Mouse (Mus musculus): Measurements from ENCODE around the gene Tcaf2. TPM values are rescaled to one million over a fixed set of nuclear protein-coding genes. Genes with fewer than 3 reads are reported as not detected.

Gene Tcaf2
- 0.07 and 0.12 TPM in 2 replicates for polyA plus RNA-seq (2012; rRNA removed)
- 0.04 and 0.06 TPM in 2 replicates for polyA plus RNA-seq (2014; fragmentation: Nextera tagmentation; extraction: Ambion mirVana)

- no peak within 1 kb of the TSS for H3K9ac ChIP-seq (replicated peaks)
- H3K27ac ChIP-seq = no peak within 1 kb of the TSS
- TF ChIP-seq CTCF (IDR thresholded peaks at IDR 0.05; ENCODE audit: low read depth) = peak; percentile 88
- no peak for TF ChIP-seq EP300 (IDR thresholded peaks at IDR 0.05; ENCODE audit: low read depth)
- WGBS (ENCODE audit: insufficient replicate concordance) = 0% methylated on average over 23 of the region's 23 CpGs
- no peaks in the 10 kb centered on the region for H3K9me3 ChIP-seq (ENCODE audit: control insufficient read depth, low read length)
- H3K36me3 ChIP-seq (replicated peaks; ENCODE audit: control insufficient read depth, insufficient read depth, low read depth) = no peaks in the 10 kb centered on the region
- H3K4me2 ChIP-seq (ENCODE audit: low read depth) = peak within 1 kb of the TSS; percentile 60
- 0 out of 4 replicates have a peak, but pooled peaks cover 0 to 3% of the 10 kb centered on the region in 2 experiments for H3K4me1 ChIP-seq (replicated peaks; ENCODE audit: control insufficient read depth in 2 of 2, insufficient read depth in 2 of 2, low read length in 1 of 2)
- ATAC-seq (ENCODE audit: insufficient read depth) = peak; percentile 85
- DNase-seq (ENCODE audit: low read depth in 3 of 3, low spot score in 3 of 3) = peak; percentile 26 to 45 (median 37)
- H3K27me3 ChIP-seq (ENCODE audit: control insufficient read depth, insufficient read depth, low read length) = no peaks in the 10 kb centered on the region
- H3K4me3 ChIP-seq (ENCODE audit: insufficient read depth in 1 of 2, low read depth in 2 of 2, low read length in 2 of 2) = peak within 1 kb of the TSS; percentile 31 to 34
These were observed at the start of gene Tcaf2 for GRCm38 (mm10) chr6:42644912-42645549. Gene Tcaf2, minus strand, starts transcription at chr6:42645254.

DNA sequence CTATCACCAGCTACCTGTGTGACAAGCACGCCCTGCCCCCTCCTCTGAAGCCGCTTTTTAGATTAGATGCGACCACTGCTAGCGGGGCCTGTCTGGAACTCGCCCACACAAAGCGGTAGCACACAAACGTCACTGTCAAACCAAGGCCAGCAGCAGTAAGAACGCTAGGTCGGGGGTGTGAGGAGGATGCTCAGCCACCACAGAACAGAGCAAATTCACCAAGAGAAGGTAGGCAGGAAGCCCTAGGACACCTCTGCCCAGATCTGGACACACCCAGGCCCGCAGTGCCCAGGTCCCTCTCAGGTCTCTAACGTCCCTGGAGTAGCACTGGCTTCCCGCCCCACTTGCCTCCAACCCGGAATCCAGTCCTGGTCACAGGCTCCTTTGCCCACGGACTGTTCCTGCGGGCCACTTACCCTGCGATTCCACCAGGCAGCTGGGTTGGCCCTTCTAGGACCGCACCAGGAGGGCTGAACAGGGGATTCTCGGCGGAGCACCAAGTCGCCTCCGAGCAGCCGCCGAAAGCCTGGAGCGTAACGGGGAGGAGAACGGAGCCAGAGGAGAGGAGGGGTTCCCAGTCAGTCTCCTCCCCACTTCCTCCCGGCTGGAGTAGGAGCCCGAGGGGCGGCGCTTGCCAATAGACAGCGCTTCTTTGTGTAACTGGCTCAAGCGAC, 47.6 kb upstream of the Tcaf2 start:
- Histone ChIP-seq H3K9me3 (ENCODE audit: control insufficient read depth, low read length) (no peaks in the 10 kb centered on the region), H3K9ac (replicated peaks) (peak overlapping the region; percentile 60), H3K27me3 (ENCODE audit: control insufficient read depth, insufficient read depth, low read length) (no peaks in the 10 kb centered on the region), H3K36me3 (replicated peaks; ENCODE audit: control insufficient read depth, insufficient read depth, low read depth) (no peaks in the 10 kb centered on the region), H3K4me1 (replicated peaks; ENCODE audit: control insufficient read depth in 2 of 2, insufficient read depth in 2 of 2, low read length in 1 of 2) (peaks cover 0 to 14% of the 10 kb centered on the region in 2 experiments; a peak in 2 of 4 replicates), H3K27ac (no peak overlapping the region), H3K4me3 (ENCODE audit: insufficient read depth in 1 of 2, low read depth in 2 of 2, low read length in 2 of 2) (peak overlapping the region; percentile 66), H3K4me2 (ENCODE audit: low read depth) (peak overlapping the region; percentile 78)
- 1% methylated on average over 32 of the region's 32 CpGs for WGBS (ENCODE audit: insufficient replicate concordance)
- ATAC-seq (ENCODE audit: insufficient read depth) (peak; percentile 75), DNase-seq (ENCODE audit: low read depth in 3 of 3, low spot score in 3 of 3) (peak in 2 of 3 experiments; percentile 33)
- TF ChIP-seq EP300 (IDR thresholded peaks at IDR 0.05; ENCODE audit: low read depth) = no peak
- no peak for TF ChIP-seq CTCF (IDR thresholded peaks at IDR 0.05; ENCODE audit: low read depth)

DNA sequence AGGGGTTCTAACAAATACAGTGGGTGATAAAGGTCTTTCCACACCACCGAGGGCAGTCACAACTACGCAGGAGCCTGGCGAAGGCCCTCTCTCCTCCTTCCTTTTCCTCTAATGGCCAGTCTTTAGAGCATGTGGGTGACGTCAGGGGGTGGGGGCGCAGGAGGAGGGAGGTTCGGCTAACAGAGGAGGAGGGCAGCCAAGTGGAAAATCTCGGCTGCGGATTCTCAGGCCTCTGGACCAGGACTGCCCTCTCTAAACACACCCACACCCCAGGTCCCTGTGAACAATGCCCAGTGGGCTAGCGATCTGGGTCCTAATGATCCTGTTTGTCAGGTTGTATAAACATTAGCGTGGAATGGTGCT, 47.1 kb upstream of the Tcaf2 start:
- WGBS (ENCODE audit: insufficient replicate concordance) = 0% methylated on average over 10 of the region's 10 CpGs
- Histone ChIP-seq H3K4me1 (replicated peaks; ENCODE audit: control insufficient read depth in 2 of 2, insufficient read depth in 2 of 2, low read length in 1 of 2) (peaks cover 0 to 14% of the 10 kb centered on the region in 2 experiments; a peak in 2 of 4 replicates), H3K9me3 (ENCODE audit: control insufficient read depth, low read length) (no peaks in the 10 kb centered on the region), H3K4me2 (ENCODE audit: low read depth) (peak overlapping the region; percentile 78), H3K27me3 (ENCODE audit: control insufficient read depth, insufficient read depth, low read length) (no peaks in the 10 kb centered on the region), H3K27ac (no peak overlapping the region), H3K9ac (replicated peaks) (peak overlapping the region; percentile 60; the same call in 1 of the 2 replicates), H3K4me3 (ENCODE audit: insufficient read depth in 1 of 2, low read depth in 2 of 2, low read length in 2 of 2) (peak overlapping the region; percentile 66), H3K36me3 (replicated peaks; ENCODE audit: control insufficient read depth, insufficient read depth, low read depth) (no peaks in the 10 kb centered on the region)
- DNase-seq (ENCODE audit: low read depth in 3 of 3, low spot score in 3 of 3) (peak in 1 of 3 experiments; percentile 24), ATAC-seq (ENCODE audit: insufficient read depth) (peak; percentile 55)
- no peak for TF ChIP-seq CTCF (IDR thresholded peaks at IDR 0.05; ENCODE audit: low read depth)
- TF ChIP-seq EP300 (IDR thresholded peaks at IDR 0.05; ENCODE audit: low read depth) = no peak

- Histone ChIP-seq H3K4me1 (replicated peaks; ENCODE audit: control insufficient read depth in 2 of 2, insufficient read depth in 2 of 2, low read length in 1 of 2) (peaks cover 0 to 14% of the 10 kb centered on the region in 2 experiments; a peak in 2 of 4 replicates), H3K36me3 (replicated peaks; ENCODE audit: control insufficient read depth, insufficient read depth, low read depth) (no peaks in the 10 kb centered on the region), H3K9ac (replicated peaks) (no peak overlapping the region), H3K4me3 (ENCODE audit: insufficient read depth in 1 of 2, low read depth in 2 of 2, low read length in 2 of 2) (no peak overlapping the region), H3K27me3 (ENCODE audit: control insufficient read depth, insufficient read depth, low read length) (no peaks in the 10 kb centered on the region), H3K4me2 (ENCODE audit: low read depth) (no peak overlapping the region), H3K27ac (no peak overlapping the region), H3K9me3 (ENCODE audit: control insufficient read depth, low read length) (no peaks in the 10 kb centered on the region)
- ATAC-seq (ENCODE audit: insufficient read depth) (peak; percentile 79), DNase-seq (ENCODE audit: low read depth in 3 of 3, low spot score in 3 of 3) (no peak)
- TF ChIP-seq EP300 (IDR thresholded peaks at IDR 0.05; ENCODE audit: low read depth) = peak; percentile 63
- TF ChIP-seq CTCF (IDR thresholded peaks at IDR 0.05; ENCODE audit: low read depth) = no peak
These were observed 44.7 kb upstream of the Tcaf2 start for GRCm38 (mm10) chr6:42689761-42690160.

DNA sequence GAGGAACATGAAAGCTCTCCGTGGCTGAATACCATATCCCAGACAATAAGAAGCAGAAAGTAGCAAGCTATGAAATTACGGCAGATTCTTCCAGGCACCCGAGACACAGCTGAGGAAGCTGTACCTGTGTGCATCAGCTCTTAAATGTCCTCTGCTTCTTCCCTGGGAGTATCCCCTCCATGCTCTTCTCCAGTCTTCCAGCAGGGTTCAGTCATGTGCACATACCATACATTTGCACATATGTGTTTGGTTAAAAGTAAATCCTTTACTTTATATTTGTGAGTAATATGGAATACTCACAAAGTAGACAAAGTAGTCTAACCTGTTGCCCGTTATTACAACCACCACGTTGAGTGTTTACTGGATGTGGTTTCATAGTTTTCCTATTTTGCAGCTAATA, 42.9 kb upstream of the Tcaf2 start:
- DNase-seq (ENCODE audit: low read depth in 3 of 3, low spot score in 3 of 3) = no peak
- no peaks in the 10 kb centered on the region for H3K9me3 ChIP-seq (ENCODE audit: control insufficient read depth, low read length)
- H3K27me3 ChIP-seq (ENCODE audit: control insufficient read depth, insufficient read depth, low read length) = no peaks in the 10 kb centered on the region
- peaks cover 0 to 14% of the 10 kb centered on the region in 2 experiments; a peak in 2 of 4 replicates for H3K4me1 ChIP-seq (replicated peaks; ENCODE audit: control insufficient read depth in 2 of 2, insufficient read depth in 2 of 2, low read length in 1 of 2)
- ATAC-seq (ENCODE audit: insufficient read depth) = no peak
- H3K27ac ChIP-seq = no peak overlapping the region
- WGBS (ENCODE audit: insufficient replicate concordance) = 69% methylated on average over 5 of the region's 5 CpGs
- no peak for TF ChIP-seq EP300 (IDR thresholded peaks at IDR 0.05; ENCODE audit: low read depth)
- no peak for TF ChIP-seq CTCF (IDR thresholded peaks at IDR 0.05; ENCODE audit: low read depth)
- H3K36me3 ChIP-seq (replicated peaks; ENCODE audit: control insufficient read depth, insufficient read depth, low read depth) = no peaks in the 10 kb centered on the region
- no peak overlapping the region for H3K4me3 ChIP-seq (ENCODE audit: insufficient read depth in 1 of 2, low read depth in 2 of 2, low read length in 2 of 2)
- H3K4me2 ChIP-seq (ENCODE audit: low read depth) = no peak overlapping the region
- no peak overlapping the region for H3K9ac ChIP-seq (replicated peaks)

All from liver, embryonic 14.5 days (tissue).